Mouse (Mus musculus) G1E (cell line): ENCODE measurements at regions not wholly inside any gene's neighbourhood (a gene's known extent, or its start where the extent isn't known, plus 50 kb on each side); places are given as distances from the start of the nearest gene placed in this dataset.

Source experiments
- CTCF ChIP-seq: IDR thresholded peaks from 2 replicates; pipeline ENCODE4 v1.5.1; 2012; ENCODE audit warnings: low read depth, low read length, inconsistent platforms, mixed read lengths
- GATA1 ChIP-seq: IDR thresholded peaks from 2 replicates; pipeline ENCODE4 v1.6.1; 2012; ENCODE audit warnings: borderline replicate concordance, low read length, inconsistent platforms, mixed read lengths
- GATA2 ChIP-seq: IDR thresholded peaks from 2 replicates; pipeline ENCODE4 v1.6.1; 2012; ENCODE audit warnings: low read depth, low read length, inconsistent platforms, borderline replicate concordance
- POLR2AphosphoS5 ChIP-seq: IDR thresholded peaks from 2 replicates; pipeline ENCODE4 v1.6.1; 2012; ENCODE audit warnings: low read depth, low read length, inconsistent platforms; ENCODE audit not compliant: insufficient replicate concordance
- TAL1 ChIP-seq: conservative IDR thresholded peaks from 2 replicates; pipeline ENCODE4 v1.6.1; 2012; ENCODE audit warnings: low read depth, low read length, inconsistent platforms, mixed read lengths

DNA sequence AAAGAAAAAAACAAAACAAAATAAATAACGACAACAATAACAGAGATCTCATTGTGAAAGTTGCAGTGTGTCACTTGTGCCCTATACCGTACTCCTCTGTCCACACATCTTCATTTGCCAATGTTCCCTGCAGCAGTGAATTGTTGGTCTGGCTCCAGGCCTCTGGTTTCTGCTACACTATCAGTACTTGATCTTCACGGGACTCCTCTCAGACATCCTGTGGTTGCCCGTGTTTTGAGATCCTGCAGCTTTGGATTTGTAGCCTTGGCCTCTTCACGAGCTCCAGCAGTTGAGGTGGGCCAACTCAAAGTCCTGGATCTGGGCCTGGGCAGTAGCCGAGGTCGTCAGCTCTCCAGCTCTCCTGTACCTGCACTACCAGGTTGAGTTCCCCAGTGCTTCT is 72.4 kb upstream of the Thpo start:
- TF ChIP-seq CTCF (no peak), TAL1 (no peak), GATA1 (no peak), POLR2AphosphoS5 (no peak), GATA2 (no peak)
